Mouse (Mus musculus): ENCODE results near the gene Prrc2c. TPM values are rescaled to one million over a fixed set of nuclear protein-coding genes. Genes with fewer than 3 reads are reported as not detected.
A peak's percentile ranks its signal among the peaks of the same experiment; 100 is the strongest.
"Not testable (repeated sequence)": the region's sequence is repeated elsewhere in the genome, so short reads cannot be mapped to it uniquely, and the experiment has no call there.

Prrc2c gene
- polyA plus RNA-seq, 1 experiment from 2014 or later = 96.7 TPM

- Histone ChIP-seq H3K4me3 (no peak overlapping the region), H3K4me2 (no peak overlapping the region), H3K4me1 (replicated peaks) (no peaks in the 10 kb centered on the region), H3K27ac (ENCODE audit: poor library complexity, severe bottlenecking) (no peak overlapping the region), H3K36me3 (no peaks in the 10 kb centered on the region), H3K9me3 (replicated peaks) (no peaks in the 10 kb centered on the region; the same call in 1 of the 2 replicates), H3K9ac (no peak overlapping the region), H3K27me3 (replicated peaks) (no peaks in the 10 kb centered on the region)
- 87% methylated on average over 4 of the region's 4 CpGs for WGBS
- ATAC-seq (ENCODE audit: insufficient number of reproducible peaks, low FRiP score) = no peak
These were observed 101.8 kb downstream of the Prrc2c start for GRCm38 (mm10) chr1:162638535-162638934.

DNA sequence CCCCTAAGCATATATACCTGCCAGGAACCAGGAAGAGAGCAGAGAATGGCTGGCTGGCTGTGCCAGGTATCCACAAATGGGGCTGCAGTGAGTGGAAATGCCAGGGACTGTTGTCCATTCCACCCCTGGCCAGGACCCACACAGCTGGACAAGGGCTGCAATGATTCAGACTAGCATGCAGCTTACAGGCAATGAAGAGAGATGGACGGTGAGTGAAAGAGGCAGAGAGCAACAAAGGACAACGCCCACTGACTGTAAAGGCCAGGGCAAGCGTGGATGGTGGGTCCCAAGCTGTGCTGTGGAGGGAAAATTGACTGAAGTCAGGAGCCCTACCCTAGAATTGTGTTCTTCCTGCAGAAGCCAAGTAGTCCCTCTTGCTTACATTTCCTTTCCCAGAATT lies 103.8 kb downstream of the Prrc2c start:
- no peaks in the 10 kb centered on the region; the same call in 1 of the 2 replicates for H3K9me3 ChIP-seq (replicated peaks)
- H3K4me2 ChIP-seq = no peak overlapping the region
- WGBS = 73% methylated on average over 3 of the region's 3 CpGs
- no peaks in the 10 kb centered on the region for H3K4me1 ChIP-seq (replicated peaks)
- H3K9ac ChIP-seq = no peak overlapping the region
- no peaks in the 10 kb centered on the region for H3K36me3 ChIP-seq
- no peak overlapping the region for H3K27ac ChIP-seq (ENCODE audit: poor library complexity, severe bottlenecking)
- H3K4me3 ChIP-seq = no peak overlapping the region
- no peaks in the 10 kb centered on the region for H3K27me3 ChIP-seq (replicated peaks)
- no peak for ATAC-seq (ENCODE audit: insufficient number of reproducible peaks, low FRiP score)

DNA sequence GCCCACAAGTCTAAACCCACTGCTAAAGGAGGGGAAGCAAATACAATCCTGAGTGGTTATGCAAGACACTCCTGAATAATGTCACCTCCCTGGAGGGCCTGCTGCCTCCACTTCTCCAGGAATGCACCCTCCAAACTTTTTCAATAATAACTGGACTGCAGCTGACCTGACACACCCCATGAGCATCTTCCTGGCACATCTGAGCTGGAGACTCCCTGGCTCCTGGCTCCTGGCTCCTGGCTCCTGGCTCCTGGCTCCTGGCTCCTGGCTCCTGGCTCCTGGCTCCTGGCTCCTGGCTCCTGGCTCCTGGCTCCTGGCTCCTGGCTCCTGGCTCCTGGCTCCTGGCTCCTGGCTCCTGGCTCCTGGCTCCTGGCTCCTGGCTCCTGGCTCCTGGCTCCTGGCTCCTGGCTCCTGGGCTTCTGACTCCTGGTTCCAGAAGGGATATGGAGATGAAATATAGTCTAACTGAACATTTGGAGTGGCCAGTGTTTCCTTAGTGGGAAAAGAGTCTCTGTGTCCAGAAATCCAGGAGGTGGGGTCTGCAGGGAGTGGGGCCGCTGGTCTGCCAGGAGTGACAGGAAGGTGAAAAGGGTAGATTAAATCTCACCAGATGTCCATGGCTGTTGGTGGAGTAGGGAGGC lies 104.9 kb downstream of the Prrc2c start:
- H3K36me3 ChIP-seq; H3K4me3 ChIP-seq; H3K9me3 ChIP-seq (replicated peaks); ATAC-seq (ENCODE audit: insufficient number of reproducible peaks, low FRiP score); H3K4me2 ChIP-seq; H3K27me3 ChIP-seq (replicated peaks); H3K9ac ChIP-seq; H3K27ac ChIP-seq (ENCODE audit: poor library complexity, severe bottlenecking); H3K4me1 ChIP-seq (replicated peaks): not testable (repeated sequence)
- WGBS = 42% methylated on average over 1 of the region's 1 CpGs

DNA sequence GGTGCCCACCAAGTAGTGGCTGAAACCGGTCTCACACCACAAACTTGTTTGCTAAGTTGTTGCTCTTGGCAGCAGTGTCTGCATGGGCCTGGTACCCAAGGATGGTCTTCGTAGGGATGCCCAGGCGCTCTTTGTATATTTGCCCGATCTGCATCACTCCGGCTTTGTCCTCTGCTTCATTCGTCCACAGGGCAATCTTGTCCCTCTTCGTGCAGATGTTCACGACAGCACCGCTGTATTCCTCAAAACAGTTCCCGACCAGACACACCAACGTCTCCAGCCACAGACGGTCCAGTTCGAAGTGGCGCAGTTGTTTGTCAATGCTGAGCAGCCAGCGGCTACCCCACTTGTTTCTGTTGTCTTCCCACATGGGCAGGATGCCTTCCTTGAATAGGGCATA lies 112.0 kb downstream of the Prrc2c start:
- H3K27ac ChIP-seq (ENCODE audit: poor library complexity, severe bottlenecking); ATAC-seq (ENCODE audit: insufficient number of reproducible peaks, low FRiP score); H3K4me2 ChIP-seq; H3K9me3 ChIP-seq (replicated peaks); H3K9ac ChIP-seq; H3K27me3 ChIP-seq (replicated peaks); H3K36me3 ChIP-seq; H3K4me3 ChIP-seq: not testable (repeated sequence)
- WGBS = 88% methylated on average over 15 of the region's 15 CpGs
- peaks cover 15% of the 10 kb centered on the region for H3K4me1 ChIP-seq (replicated peaks)

DNA sequence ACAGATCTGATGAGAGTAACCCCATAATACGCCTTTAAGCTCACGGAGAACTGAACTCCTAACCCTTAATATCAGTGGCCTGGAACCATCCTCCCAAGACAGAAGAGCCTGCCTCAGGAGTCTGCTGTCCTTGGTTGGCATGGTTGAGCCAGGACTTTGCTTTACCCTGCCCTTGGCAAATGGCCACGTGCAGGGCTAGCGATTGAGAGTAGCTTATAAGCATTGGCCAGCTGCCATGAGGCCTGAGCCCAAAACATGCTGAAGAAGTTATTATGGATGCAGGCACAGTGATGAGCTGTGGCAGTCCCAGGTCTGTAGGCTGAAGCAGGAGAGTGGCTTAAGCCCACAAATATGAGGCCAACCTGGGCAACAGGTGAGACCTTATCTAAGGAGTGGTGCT lies 112.5 kb downstream of the Prrc2c start:
- H3K9me3 ChIP-seq (replicated peaks); H3K36me3 ChIP-seq; H3K9ac ChIP-seq; H3K27ac ChIP-seq (ENCODE audit: poor library complexity, severe bottlenecking); H3K27me3 ChIP-seq (replicated peaks); H3K4me2 ChIP-seq; ATAC-seq (ENCODE audit: insufficient number of reproducible peaks, low FRiP score); H3K4me3 ChIP-seq: not testable (repeated sequence)
- WGBS = 80% methylated on average over 4 of the region's 4 CpGs
- H3K4me1 ChIP-seq (replicated peaks) = peaks cover 15% of the 10 kb centered on the region

DNA sequence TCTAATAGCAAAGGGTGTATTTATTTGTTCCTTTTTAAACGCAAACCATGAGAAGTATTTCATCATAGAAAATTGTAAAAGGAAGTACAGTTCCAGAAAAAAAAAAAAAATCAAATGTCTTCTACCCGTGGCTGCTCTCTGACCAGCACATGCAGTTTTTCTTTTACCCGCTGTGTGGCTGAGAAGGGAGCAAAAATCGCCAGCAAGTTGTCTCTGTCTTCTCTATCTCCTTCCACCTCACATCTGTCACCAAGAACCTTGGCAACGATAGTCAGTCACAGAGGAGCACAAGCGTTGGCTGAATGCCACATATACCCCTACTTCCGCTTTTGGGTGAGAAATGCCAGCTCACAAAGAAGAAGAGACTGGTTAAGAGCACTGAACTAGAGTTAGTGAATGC lies 115.1 kb downstream of the Prrc2c start:
- H3K9me3 ChIP-seq (replicated peaks) = no peaks in the 10 kb centered on the region
- H3K27me3 ChIP-seq (replicated peaks) = no peaks in the 10 kb centered on the region
- H3K4me1 ChIP-seq (replicated peaks) = peaks cover 15% of the 10 kb centered on the region
- ATAC-seq (ENCODE audit: insufficient number of reproducible peaks, low FRiP score) = no peak
- no peaks in the 10 kb centered on the region for H3K36me3 ChIP-seq
- H3K9ac ChIP-seq = no peak overlapping the region
- no peak overlapping the region for H3K27ac ChIP-seq (ENCODE audit: poor library complexity, severe bottlenecking)
- 29% methylated on average over 7 of the region's 7 CpGs for WGBS
- no peak overlapping the region for H3K4me3 ChIP-seq
- H3K4me2 ChIP-seq = peak overlapping the region; percentile 9; the same call in 1 of the 2 replicates

DNA sequence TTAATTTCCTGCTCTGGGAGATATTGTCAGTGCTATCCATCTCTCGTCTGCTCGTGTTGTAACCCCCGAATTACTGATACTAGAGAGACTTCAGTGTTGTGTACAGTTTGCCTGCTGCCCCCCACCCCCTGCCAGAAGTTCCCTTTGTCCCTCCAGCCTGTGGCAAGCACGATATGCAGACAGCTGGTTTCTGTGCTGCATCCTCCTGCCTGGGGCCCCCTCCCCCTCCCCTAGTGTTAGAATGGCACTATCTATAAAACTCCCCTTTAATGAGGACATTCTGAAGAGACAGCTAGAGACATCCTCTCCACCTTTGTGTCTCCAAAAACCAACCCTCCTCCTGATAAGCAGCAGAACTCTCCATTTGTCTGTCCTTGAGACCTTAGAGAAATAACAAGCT lies 116.5 kb downstream of the Prrc2c start:
- ATAC-seq (ENCODE audit: insufficient number of reproducible peaks, low FRiP score) = no peak
- no peaks in the 10 kb centered on the region for H3K9me3 ChIP-seq (replicated peaks)
- H3K4me1 ChIP-seq (replicated peaks) = peaks cover 15% of the 10 kb centered on the region
- H3K4me2 ChIP-seq = no peak overlapping the region
- H3K27me3 ChIP-seq (replicated peaks) = no peaks in the 10 kb centered on the region
- WGBS = 16% methylated on average over 4 of the region's 4 CpGs
- H3K4me3 ChIP-seq = no peak overlapping the region
- no peaks in the 10 kb centered on the region for H3K36me3 ChIP-seq
- H3K27ac ChIP-seq (ENCODE audit: poor library complexity, severe bottlenecking) = no peak overlapping the region
- H3K9ac ChIP-seq = no peak overlapping the region

Small RNAs within 50 kb of the gene (microRNA-seq; reads per million reads assigned to microRNA genes)
- gene Gm27616 = not detected

Other genes with a start within 250 kb of the Prrc2c start
- 13.9 and 15.1 TPM in 2 replicates for gene Mettl13, start 192.0 kb downstream of the Prrc2c start, polyA plus RNA-seq (2016; fragmentation: Nextera tagmentation; extraction: Ambion mirVana)
- gene Vamp4, start 170.0 kb downstream of the Prrc2c start, polyA plus RNA-seq (2016; fragmentation: Nextera tagmentation; extraction: Ambion mirVana) = 36.3 and 37.8 TPM in 2 replicates
- not detected in 2 replicates for gene Myoc, start 101.4 kb downstream of the Prrc2c start, polyA plus RNA-seq (2016; fragmentation: Nextera tagmentation; extraction: Ambion mirVana)
- not detected in 2 replicates for gene Myocos, start 82.3 kb downstream of the Prrc2c start, polyA plus RNA-seq (2016; fragmentation: Nextera tagmentation; extraction: Ambion mirVana)
- not detected in 2 replicates for gene Fmo4, start 73.4 kb upstream of the Prrc2c start, polyA plus RNA-seq (2016; fragmentation: Nextera tagmentation; extraction: Ambion mirVana)
- gene Fmo1, start 126.1 kb upstream of the Prrc2c start, polyA plus RNA-seq (2016; fragmentation: Nextera tagmentation; extraction: Ambion mirVana) = 2.2 and 2.8 TPM in 2 replicates
- 1.4 and 1.6 TPM in 2 replicates for gene Fmo2, start 158.2 kb upstream of the Prrc2c start, polyA plus RNA-seq (2016; fragmentation: Nextera tagmentation; extraction: Ambion mirVana)
- gene Fmo6, start 197.0 kb upstream of the Prrc2c start, polyA plus RNA-seq (2016; fragmentation: Nextera tagmentation; extraction: Ambion mirVana) = not detected in 2 replicates
- gene Fmo3, start 244.0 kb upstream of the Prrc2c start, polyA plus RNA-seq (2016; fragmentation: Nextera tagmentation; extraction: Ambion mirVana) = not detected in 2 replicates

Data from heart, embryonic 12.5 days (tissue).